Mouse (Mus musculus) lung, postnatal 0 days (tissue): Measurements from ENCODE around the gene Slc35e3.

Experiments
- CTCF ChIP-seq: IDR thresholded peaks from 2 replicates; pipeline ENCODE4 v1.5.1; 2016; ENCODE audit warnings: antibody characterized with exemption, mild to moderate bottlenecking
- EP300 ChIP-seq: IDR thresholded peaks from 2 replicates; pipeline ENCODE4 v1.6.1; 2016; ENCODE audit warnings: antibody characterized with exemption, mild to moderate bottlenecking, control low read depth

- no peak for TF ChIP-seq CTCF
- TF ChIP-seq EP300, result no peak
These were observed 12.9 kb upstream of the Slc35e3 start for GRCm38 (mm10) chr10:117758749-117759727.
